Mouse (Mus musculus) liver, postnatal 0 days (tissue): ENCODE results near the gene C87436.

Experiments used
- CTCF ChIP-seq: sonication (generic); IDR thresholded peaks from 2 replicates; pipeline ENCODE4 v1.5.1; 2016; ENCODE audit warnings: antibody characterized with exemption, low read depth
- EP300 ChIP-seq: IDR thresholded peaks from 2 replicates; pipeline ENCODE4 v1.6.1; 2016; ENCODE audit warnings: antibody characterized with exemption, low read depth, mild to moderate bottlenecking

DNA sequence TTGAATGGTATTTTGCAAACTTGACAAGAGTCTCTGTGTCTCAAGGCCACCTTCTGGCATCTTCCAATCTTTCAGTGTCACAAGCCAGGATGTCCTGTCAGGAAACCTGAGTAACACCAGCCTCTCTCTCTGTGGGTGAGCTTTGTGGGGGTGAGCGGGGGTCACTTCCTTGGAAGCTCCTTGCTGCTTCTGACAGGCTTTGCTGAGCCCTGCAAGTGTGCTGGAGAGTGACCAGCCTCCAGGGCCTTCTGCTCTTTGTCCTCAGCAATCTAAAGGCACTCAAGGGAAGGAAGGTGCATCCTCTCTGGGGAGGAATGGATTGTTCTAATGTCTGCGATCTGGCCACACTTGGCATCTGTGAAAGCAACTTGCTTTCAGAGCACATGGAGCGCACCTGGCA lies 41.1 kb downstream of the C87436 start:
- TF ChIP-seq CTCF (no peak), EP300 (no peak)
